Mouse (Mus musculus) left cerebral cortex, postnatal 25 days (tissue): ENCODE measurements around the gene Retreg1. TPM values are rescaled to one million over a fixed set of nuclear protein-coding genes. Genes with fewer than 3 reads are reported as not detected.

Experiments used
- microRNA-seq, 2 experiments: library from miRNA; unstranded; fragments of <30 nt; microRNA quantifications; one replicate each; pipeline ENCODE4 v1.2.0; 2022
- total RNA-seq, 2 experiments: library from RNA; stranded (reverse); gene quantifications; 2 replicates each; pipeline ENCODE4 v1.2.3; 2021

Retreg1 gene
- total RNA-seq, 2 experiments from 2014 or later: 34.1 to 34.3 TPM

Small RNA genes within 50 kb of the gene (microRNA-seq; reads per million reads assigned to microRNA genes)
- 0 to 0.25 reads per million in 2 experiments for gene Mir7212

Other genes with a start within 250 kb of the Retreg1 start
- gene Myo10, start 220.7 kb upstream of the Retreg1 start, total RNA-seq: 10 to 100 TPM; 39.3 to 39.6 TPM
- 10 to 100 TPM; 42.5 to 42.6 TPM for gene Zfp622, start 141.2 kb downstream of the Retreg1 start, total RNA-seq